Mouse (Mus musculus): ENCODE measurements around the gene Fgf14.
"Not testable (repeated sequence)": the region's sequence is repeated elsewhere in the genome, so short reads cannot be mapped to it uniquely, and the experiment has no call there.

Fgf14 gene

GRCm38 (mm10) chr14:124676506-124677177, at the start of gene Fgf14:
TSS of gene Fgf14 (minus strand) at chr14:124677127.
- no peak for DNase-seq

- DNase-seq, result no peak
Measured at GRCm38 (mm10) chr14:124677379-124677778, 452 bp upstream of the Fgf14 start.

GRCm38 (mm10) chr14:124675654-124676505, 1.0 kb downstream of the Fgf14 start:
- DNase-seq, result no peak

GRCm38 (mm10) chr14:124675142-124675653, 1.7 kb downstream of the Fgf14 start:
- no peak for DNase-seq

- DNase-seq, result no peak
Measured at GRCm38 (mm10) chr14:124674536-124675141, 2.3 kb downstream of the Fgf14 start.

GRCm38 (mm10) chr14:124669739-124670138, 7.2 kb downstream of the Fgf14 start:
- DNase-seq, result no peak

GRCm38 (mm10) chr14:124642822-124643221, 34.1 kb downstream of the Fgf14 start:
- DNase-seq, result no peak

- DNase-seq, result no peak
Measured at GRCm38 (mm10) chr14:124634881-124635280, 42.0 kb downstream of the Fgf14 start.

- no peak for DNase-seq
Measured at GRCm38 (mm10) chr14:124613473-124613872, 63.5 kb downstream of the Fgf14 start.

- no peak for DNase-seq
Measured at GRCm38 (mm10) chr14:124606036-124606711, 70.8 kb downstream of the Fgf14 start.

GRCm38 (mm10) chr14:124605031-124605743, 71.7 kb downstream of the Fgf14 start:
- DNase-seq, result no peak

- no peak for DNase-seq
Measured at GRCm38 (mm10) chr14:124576571-124576970, 100.4 kb downstream of the Fgf14 start.

GRCm38 (mm10) chr14:124575130-124575885, 101.6 kb downstream of the Fgf14 start:
- DNase-seq, result no peak

- no peak for DNase-seq
Measured at GRCm38 (mm10) chr14:124566445-124566844, 110.5 kb downstream of the Fgf14 start.

GRCm38 (mm10) chr14:124561544-124561943, 115.4 kb downstream of the Fgf14 start:
- no peak for DNase-seq

GRCm38 (mm10) chr14:124536106-124536505, 140.8 kb downstream of the Fgf14 start:
- no peak for DNase-seq

GRCm38 (mm10) chr14:124535376-124535775, 141.6 kb downstream of the Fgf14 start:
- DNase-seq, result not testable (repeated sequence)

GRCm38 (mm10) chr14:124532051-124532450, 144.9 kb downstream of the Fgf14 start:
- no peak for DNase-seq

GRCm38 (mm10) chr14:124512009-124512408, 164.9 kb downstream of the Fgf14 start:
- DNase-seq, result no peak

- DNase-seq, result no peak
Measured at GRCm38 (mm10) chr14:124488971-124489370, 188.0 kb downstream of the Fgf14 start.

- no peak for DNase-seq
Measured at GRCm38 (mm10) chr14:124485261-124485660, 191.7 kb downstream of the Fgf14 start.

All from thymus, postnatal 25 days (tissue).